Mouse (Mus musculus) limb, embryonic 15.5 days (tissue): ENCODE results near the gene Gtf2f2. TPM values are rescaled to one million over a fixed set of nuclear protein-coding genes. Genes with fewer than 3 reads are reported as not detected.

Experiments
- ATAC-seq: fragments of 200-750 bp; cut with Nextera tagmentation; 2 replicates; pipeline ENCODE4 v1.8.0; 2017; ENCODE audit warnings: low read depth, moderate TSS enrichment; ENCODE audit not compliant: insufficient number of reproducible peaks, low FRiP score, low TSS enrichment
- H3K27ac ChIP-seq: fragments of 300-500 bp; sonication (generic); 2 replicates; pipeline ENCODE4 v1.5.1; 2015; ENCODE audit warnings: moderate library complexity, mild to moderate bottlenecking, inconsistent platforms
- H3K27me3 ChIP-seq: fragments of 300-500 bp; sonication (generic); 2 replicates; pipeline ENCODE4 v1.6.1; 2015; ENCODE audit warnings: inconsistent platforms
- H3K36me3 ChIP-seq: fragments of 300-500 bp; sonication (generic); 2 replicates; pipeline ENCODE4 v1.6.1; 2015; ENCODE audit warnings: inconsistent platforms
- H3K4me1 ChIP-seq: fragments of 300-500 bp; sonication (generic); 2 replicates; pipeline ENCODE4 v1.6.1; 2015; ENCODE audit warnings: inconsistent platforms
- H3K4me2 ChIP-seq: fragments of 300-500 bp; sonication (generic); 2 replicates; pipeline ENCODE4 v1.6.1; 2015; ENCODE audit warnings: mild to moderate bottlenecking, inconsistent platforms
- H3K4me3 ChIP-seq: fragments of 300-500 bp; sonication (generic); 2 replicates; pipeline ENCODE4 v1.5.1; 2015; ENCODE audit warnings: mild to moderate bottlenecking, inconsistent platforms
- H3K9ac ChIP-seq: fragments of 300-500 bp; sonication (generic); 2 replicates; pipeline ENCODE4 v1.6.1; 2015; ENCODE audit warnings: inconsistent platforms
- H3K9me3 ChIP-seq: fragments of 300-500 bp; sonication (generic); 2 replicates; pipeline ENCODE4 v1.6.1; 2016; ENCODE audit warnings: inconsistent platforms
- WGBS: fragments of 180-500 bp; shearing (Covaris S2); methylation state at CpG from one replicate; pipeline ENCODE4 v1.1.7; 2015; 5-methylcytosine and 5-hydroxymethylcytosine counted together
- polyA plus RNA-seq: library from polyadenylated mRNA; unstranded; fragments of >200 nt; fragmentation: Nextera tagmentation; extraction: Ambion mirVana; gene quantifications from 2 replicates; pipeline ENCODE4 v1.2.1, GENCODE M21; 2015

Gene Gtf2f2
- polyA plus RNA-seq, 1 experiment from 2014 or later = 33.4 TPM

DNA sequence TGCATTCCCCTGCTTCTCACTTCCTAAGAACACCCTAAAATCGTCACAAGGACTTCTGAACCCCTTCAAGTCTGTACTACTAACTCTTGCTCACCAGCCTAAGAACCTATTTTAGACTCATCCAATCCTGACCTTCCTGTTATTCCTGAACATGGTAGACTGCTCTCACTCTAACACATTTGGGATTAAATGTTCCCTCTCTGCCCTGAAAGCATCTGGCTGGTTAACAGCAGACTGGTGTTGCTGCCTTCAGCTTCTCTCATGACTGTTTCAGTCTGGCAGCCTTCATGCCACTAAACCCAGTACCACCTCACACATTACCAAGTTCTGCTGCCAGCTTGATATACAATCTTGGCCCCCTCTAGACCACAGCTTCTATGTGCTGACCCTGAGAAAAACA lies 21.5 kb downstream of the Gtf2f2 start:
- Histone ChIP-seq H3K36me3 (no peaks in the 10 kb centered on the region), H3K9me3 (no peaks in the 10 kb centered on the region), H3K4me1 (peaks cover 18% of the 10 kb centered on the region), H3K9ac (no peak overlapping the region), H3K27ac (no peak overlapping the region), H3K4me3 (no peak overlapping the region), H3K4me2 (no peak overlapping the region), H3K27me3 (no peaks in the 10 kb centered on the region)
- WGBS = 85% methylated on average over 1 of the region's 1 CpGs
- ATAC-seq = no peak

- Histone ChIP-seq H3K4me3 (no peak overlapping the region), H3K4me2 (no peak overlapping the region), H3K4me1 (peaks cover 19% of the 10 kb centered on the region), H3K27me3 (no peaks in the 10 kb centered on the region), H3K27ac (peak overlapping the region; percentile 54; the same call in 1 of the 2 replicates), H3K36me3 (no peaks in the 10 kb centered on the region), H3K9ac (no peak overlapping the region), H3K9me3 (no peaks in the 10 kb centered on the region)
- WGBS = 51% methylated on average over 7 of the region's 7 CpGs
- no peak for ATAC-seq
These were observed 23.7 kb downstream of the Gtf2f2 start for GRCm38 (mm10) chr14:75986878-75987483.

GRCm38 (mm10) chr14:75985112-75985511 lies 25.6 kb downstream of the Gtf2f2 start:
- H3K9me3 ChIP-seq = no peaks in the 10 kb centered on the region
- H3K4me2 ChIP-seq = no peak overlapping the region
- no peaks in the 10 kb centered on the region for H3K27me3 ChIP-seq
- peaks cover 19% of the 10 kb centered on the region for H3K4me1 ChIP-seq
- peak overlapping the region; percentile 54 for H3K27ac ChIP-seq
- peak; percentile 71; the same call in 1 of the 2 replicates for ATAC-seq
- 51% methylated on average over 4 of the region's 4 CpGs for whole genome bisulfite sequencing
- no peak overlapping the region for H3K4me3 ChIP-seq
- H3K9ac ChIP-seq = no peak overlapping the region
- no peaks in the 10 kb centered on the region for H3K36me3 ChIP-seq

DNA sequence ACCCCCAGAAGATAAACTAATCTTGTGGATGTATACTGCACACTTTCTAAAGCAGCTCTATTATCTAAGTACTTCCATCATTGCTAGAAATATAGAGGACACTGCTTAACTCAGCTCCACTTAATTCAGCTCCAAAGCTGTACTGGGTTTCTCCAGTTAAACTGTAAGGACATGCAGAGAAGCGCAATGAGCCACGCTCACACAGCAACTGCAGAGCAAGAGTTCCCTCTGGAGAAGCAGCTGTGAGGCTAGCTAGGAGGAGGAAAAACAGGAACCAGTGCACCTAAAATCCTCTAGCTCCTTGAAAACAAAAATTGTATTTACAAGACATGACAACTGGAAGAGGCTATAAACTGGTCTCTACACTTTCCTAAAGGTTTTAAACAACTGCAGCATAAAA lies 26.8 kb downstream of the Gtf2f2 start:
- WGBS = 75% methylated on average over 2 of the region's 2 CpGs
- no peak overlapping the region for H3K9ac ChIP-seq
- H3K27me3 ChIP-seq = no peaks in the 10 kb centered on the region
- H3K27ac ChIP-seq = peak overlapping the region; percentile 14; the same call in 1 of the 2 replicates
- H3K9me3 ChIP-seq = no peaks in the 10 kb centered on the region
- no peak overlapping the region for H3K4me2 ChIP-seq
- H3K36me3 ChIP-seq = no peaks in the 10 kb centered on the region
- no peak overlapping the region for H3K4me3 ChIP-seq
- H3K4me1 ChIP-seq = peaks cover 19% of the 10 kb centered on the region
- no peak for ATAC-seq

GRCm38 (mm10) chr14:75981231-75981630 lies 29.4 kb downstream of the Gtf2f2 start:
- 0 out of 2 replicates have a peak overlapping the region, but pooled peaks have one; percentile 43 for H3K27ac ChIP-seq
- H3K4me1 ChIP-seq = peaks cover 14% of the 10 kb centered on the region; the same call in 1 of the 2 replicates
- no peaks in the 10 kb centered on the region for H3K9me3 ChIP-seq
- no peak overlapping the region for H3K4me2 ChIP-seq
- no peak overlapping the region for H3K9ac ChIP-seq
- no peak overlapping the region for H3K4me3 ChIP-seq
- 85% methylated on average over 3 of the region's 3 CpGs for WGBS
- H3K27me3 ChIP-seq = no peaks in the 10 kb centered on the region
- peak; percentile 52; the same call in 1 of the 2 replicates for ATAC-seq
- no peaks in the 10 kb centered on the region; the same call in 1 of the 2 replicates for H3K36me3 ChIP-seq

DNA sequence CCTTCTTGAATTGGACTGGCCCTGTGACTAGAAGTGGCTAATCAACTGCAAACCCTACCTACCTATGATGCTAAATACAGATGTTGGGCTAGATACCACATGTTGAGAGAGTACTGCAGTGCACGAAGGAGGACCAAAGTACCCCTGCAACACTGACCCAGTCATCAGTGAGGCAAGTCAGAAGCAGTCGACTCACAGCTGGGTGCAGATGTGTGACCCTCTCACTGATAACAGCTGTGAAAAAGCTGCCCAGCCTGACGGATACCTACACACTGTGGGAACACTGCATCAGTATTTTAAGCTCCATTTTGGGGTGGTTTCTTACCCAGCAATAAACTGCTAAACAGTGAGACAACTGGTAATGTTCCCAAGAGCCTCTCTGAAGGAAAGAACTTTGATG lies 34.6 kb downstream of the Gtf2f2 start:
- WGBS = 44% methylated on average over 3 of the region's 3 CpGs
- no peak for ATAC-seq
- Histone ChIP-seq H3K9me3 (no peaks in the 10 kb centered on the region), H3K4me2 (no peak overlapping the region), H3K4me1 (no peaks in the 10 kb centered on the region), H3K4me3 (no peak overlapping the region), H3K27ac (no peak overlapping the region), H3K27me3 (no peaks in the 10 kb centered on the region), H3K9ac (no peak overlapping the region), H3K36me3 (no peaks in the 10 kb centered on the region; the same call in 1 of the 2 replicates)

- no peaks in the 10 kb centered on the region for H3K27me3 ChIP-seq
- no peaks in the 10 kb centered on the region for H3K36me3 ChIP-seq
- 45% methylated on average over 5 of the region's 5 CpGs for WGBS
- H3K4me1 ChIP-seq = peaks cover 4% of the 10 kb centered on the region; the same call in 1 of the 2 replicates
- H3K9ac ChIP-seq = no peak overlapping the region
- H3K27ac ChIP-seq = no peak overlapping the region
- no peaks in the 10 kb centered on the region for H3K9me3 ChIP-seq
- no peak overlapping the region for H3K4me3 ChIP-seq
- H3K4me2 ChIP-seq = no peak overlapping the region
- no peak for ATAC-seq
These were observed 43.4 kb downstream of the Gtf2f2 start for GRCm38 (mm10) chr14:75967291-75967690.

- H3K27me3 ChIP-seq = no peaks in the 10 kb centered on the region
These were observed 46.2 kb downstream of the Gtf2f2 start for GRCm38 (mm10) chr14:75964433-75964832.

GRCm38 (mm10) chr14:75964000-75964399 lies 46.7 kb downstream of the Gtf2f2 start:
- H3K36me3 ChIP-seq = no peaks in the 10 kb centered on the region
- no peak overlapping the region for H3K4me2 ChIP-seq
- no peak overlapping the region for H3K4me3 ChIP-seq
- H3K27ac ChIP-seq = no peak overlapping the region
- ATAC-seq = no peak
- no peaks in the 10 kb centered on the region for H3K27me3 ChIP-seq
- H3K9ac ChIP-seq = no peak overlapping the region
- WGBS = 46% methylated on average over 5 of the region's 5 CpGs
- H3K4me1 ChIP-seq = peaks cover 4% of the 10 kb centered on the region; the same call in 1 of the 2 replicates
- no peaks in the 10 kb centered on the region for H3K9me3 ChIP-seq

More at GRCm38 (mm10) chr14:75964433-75964832, 46.2 kb downstream of the Gtf2f2 start:
- H3K27ac ChIP-seq = no peak overlapping the region
- H3K4me3 ChIP-seq = no peak overlapping the region
- no peaks in the 10 kb centered on the region for H3K9me3 ChIP-seq
- WGBS = 78% methylated on average over 1 of the region's 1 CpGs
- H3K9ac ChIP-seq = no peak overlapping the region
- no peak for ATAC-seq
- no peak overlapping the region for H3K4me2 ChIP-seq
- peaks cover 4% of the 10 kb centered on the region; the same call in 1 of the 2 replicates for H3K4me1 ChIP-seq
- H3K36me3 ChIP-seq = no peaks in the 10 kb centered on the region

DNA sequence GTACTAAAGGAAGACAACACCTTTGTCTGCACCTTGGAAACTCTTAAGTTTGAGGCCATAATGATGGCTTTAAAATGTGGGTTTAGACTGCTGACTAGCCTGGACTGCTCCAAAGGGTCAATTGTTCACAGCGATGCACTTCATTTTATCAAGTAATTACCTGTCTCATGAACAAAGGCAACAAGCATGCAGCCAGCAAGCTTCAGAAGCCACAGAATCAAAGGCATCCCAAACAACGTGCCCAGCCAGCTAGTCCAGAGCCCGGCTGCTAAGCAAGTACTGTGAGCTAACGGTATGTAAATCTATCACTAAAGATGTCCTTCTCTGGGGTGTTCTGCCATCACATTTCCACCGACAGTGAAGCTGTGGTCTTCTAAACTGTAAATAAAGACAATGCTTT lies 47.5 kb downstream of the Gtf2f2 start:
- no peak for ATAC-seq
- Histone ChIP-seq H3K4me1 (peaks cover 4% of the 10 kb centered on the region; the same call in 1 of the 2 replicates), H3K4me2 (no peak overlapping the region), H3K27ac (no peak overlapping the region), H3K9ac (no peak overlapping the region), H3K4me3 (peak overlapping the region; percentile 4), H3K27me3 (no peaks in the 10 kb centered on the region), H3K9me3 (no peaks in the 10 kb centered on the region), H3K36me3 (no peaks in the 10 kb centered on the region)
- WGBS = 44% methylated on average over 5 of the region's 5 CpGs

DNA sequence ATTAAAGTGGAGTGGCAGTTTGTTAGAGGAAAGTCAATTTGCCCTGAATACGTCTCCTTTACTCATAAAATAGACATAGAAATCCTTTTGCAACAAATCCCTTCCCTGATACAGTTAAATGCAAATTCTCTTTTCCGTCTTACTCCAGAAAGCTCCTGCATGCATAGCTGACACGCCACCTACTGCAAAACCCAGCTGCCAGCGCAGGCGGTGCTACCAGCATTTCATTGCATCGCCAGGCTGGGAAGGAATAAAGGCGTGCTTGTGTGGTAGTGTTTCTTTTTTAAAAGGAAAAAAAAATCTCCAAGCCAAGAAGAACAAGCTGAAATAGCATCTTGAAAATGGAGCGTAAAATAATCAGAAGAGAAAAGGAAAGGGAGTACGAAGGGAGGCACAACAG lies 48.4 kb downstream of the Gtf2f2 start:
- Histone ChIP-seq H3K9ac (no peak overlapping the region), H3K9me3 (no peaks in the 10 kb centered on the region), H3K36me3 (no peaks in the 10 kb centered on the region), H3K4me3 (peak overlapping the region; percentile 4), H3K4me2 (no peak overlapping the region), H3K27ac (0 out of 2 replicates have a peak overlapping the region, but pooled peaks have one; percentile 1), H3K4me1 (peaks cover 4% of the 10 kb centered on the region; the same call in 1 of the 2 replicates), H3K27me3 (no peaks in the 10 kb centered on the region)
- 58% methylated on average over 9 of the region's 9 CpGs for WGBS
- no peak for ATAC-seq

GRCm38 (mm10) chr14:75954766-75955165 lies 55.9 kb downstream of the Gtf2f2 start, which contains the start of gene Kctd4:
Gene Kctd4 (plus strand): TSS chr14:75955009.
- Histone ChIP-seq H3K36me3 (no peaks in the 10 kb centered on the region), H3K27me3 (no peaks in the 10 kb centered on the region), H3K9ac (no peak within 1 kb of the TSS), H3K4me1 (no peaks in the 10 kb centered on the region), H3K4me2 (no peak within 1 kb of the TSS), H3K4me3 (no peak within 1 kb of the TSS), H3K27ac (no peak within 1 kb of the TSS), H3K9me3 (no peaks in the 10 kb centered on the region)
- WGBS = 79% methylated on average over 7 of the region's 7 CpGs
- no peak for ATAC-seq
